Mouse (Mus musculus): ENCODE measurements at regions not wholly inside any gene's neighbourhood (a gene's known extent, or its start where the extent isn't known, plus 50 kb on each side); places are given as distances from the start of the nearest gene placed in this dataset.

- ATAC-seq (ENCODE audit: low FRiP score) (no peak), DNase-seq (ENCODE audit: low spot score) (no peak)
- no peaks in the 10 kb centered on the region for H3K9me3 ChIP-seq (ENCODE audit: control insufficient read depth, low read length)
- H3K4me3 ChIP-seq (ENCODE audit: low read depth, low read length): no peak overlapping the region
- H3K27ac ChIP-seq (ENCODE audit: low read depth, low read length): no peak overlapping the region
- H3K9ac ChIP-seq (ENCODE audit: low read depth, low read length): no peak overlapping the region
- H3K36me3 ChIP-seq (ENCODE audit: control insufficient read depth, insufficient read depth, low read length): no peaks in the 10 kb centered on the region
- 86% methylated on average over 3 of the region's 3 CpGs for WGBS
- no peaks in the 10 kb centered on the region for H3K27me3 ChIP-seq (ENCODE audit: control insufficient read depth, insufficient read depth, low read length)
- H3K4me1 ChIP-seq (replicated peaks; ENCODE audit: control insufficient read depth, insufficient read depth, low read length): no peaks in the 10 kb centered on the region
- H3K4me2 ChIP-seq (replicated peaks; ENCODE audit: low read depth, low read length): no peak overlapping the region
Measured at GRCm38 (mm10) chr17:79147883-79148282, 96.2 kb downstream of the Qpct start.

- H3K9me3 ChIP-seq (ENCODE audit: control insufficient read depth, low read length): no peaks in the 10 kb centered on the region
- H3K27ac ChIP-seq (ENCODE audit: low read depth, low read length): no peak overlapping the region
- no peaks in the 10 kb centered on the region for H3K4me1 ChIP-seq (replicated peaks; ENCODE audit: control insufficient read depth, insufficient read depth, low read length)
- H3K27me3 ChIP-seq (ENCODE audit: control insufficient read depth, insufficient read depth, low read length): no peaks in the 10 kb centered on the region
- H3K36me3 ChIP-seq (ENCODE audit: control insufficient read depth, insufficient read depth, low read length): no peaks in the 10 kb centered on the region
- no peak for DNase-seq (ENCODE audit: low spot score)
- ATAC-seq (ENCODE audit: low FRiP score): no peak
- 77% methylated on average over 2 of the region's 2 CpGs for WGBS
- H3K9ac ChIP-seq (ENCODE audit: low read depth, low read length): no peak overlapping the region
- no peak overlapping the region for H3K4me2 ChIP-seq (replicated peaks; ENCODE audit: low read depth, low read length)
- H3K4me3 ChIP-seq (ENCODE audit: low read depth, low read length): no peak overlapping the region
Measured at GRCm38 (mm10) chr17:79144913-79145625, 93.4 kb downstream of the Qpct start.

- no peaks in the 10 kb centered on the region for H3K4me1 ChIP-seq (replicated peaks; ENCODE audit: control insufficient read depth, insufficient read depth, low read length)
- no peaks in the 10 kb centered on the region for H3K9me3 ChIP-seq (ENCODE audit: control insufficient read depth, low read length)
- no peaks in the 10 kb centered on the region for H3K36me3 ChIP-seq (ENCODE audit: control insufficient read depth, insufficient read depth, low read length)
- no peak overlapping the region for H3K4me2 ChIP-seq (replicated peaks; ENCODE audit: low read depth, low read length)
- no peak overlapping the region for H3K27ac ChIP-seq (ENCODE audit: low read depth, low read length)
- DNase-seq (ENCODE audit: low spot score) (no peak), ATAC-seq (ENCODE audit: low FRiP score) (no peak)
- WGBS: 42% methylated on average over 1 of the region's 1 CpGs
- H3K27me3 ChIP-seq (ENCODE audit: control insufficient read depth, insufficient read depth, low read length): no peaks in the 10 kb centered on the region
- no peak overlapping the region for H3K4me3 ChIP-seq (ENCODE audit: low read depth, low read length)
- no peak overlapping the region for H3K9ac ChIP-seq (ENCODE audit: low read depth, low read length)
Measured at GRCm38 (mm10) chr17:79143031-79143430, 91.3 kb downstream of the Qpct start.
